Mouse (Mus musculus) heart, adult 2 months (tissue): Measurements from ENCODE around the gene AC140267.1.

ENCODE experiments used
- EP300 ChIP-seq: fragments of 200-500 bp; IDR thresholded peaks from 2 replicates; pipeline ENCODE4 v1.6.1; 2011; ENCODE audit warnings: low read depth, low read length, control low read depth; ENCODE audit not compliant: insufficient read depth
- POLR2A ChIP-seq: fragments of 200-500 bp; IDR thresholded peaks from 2 replicates; pipeline ENCODE4 v1.6.1; 2011; ENCODE audit warnings: mild to moderate bottlenecking, low read depth, low read length, control low read depth; ENCODE audit not compliant: insufficient read depth

DNA sequence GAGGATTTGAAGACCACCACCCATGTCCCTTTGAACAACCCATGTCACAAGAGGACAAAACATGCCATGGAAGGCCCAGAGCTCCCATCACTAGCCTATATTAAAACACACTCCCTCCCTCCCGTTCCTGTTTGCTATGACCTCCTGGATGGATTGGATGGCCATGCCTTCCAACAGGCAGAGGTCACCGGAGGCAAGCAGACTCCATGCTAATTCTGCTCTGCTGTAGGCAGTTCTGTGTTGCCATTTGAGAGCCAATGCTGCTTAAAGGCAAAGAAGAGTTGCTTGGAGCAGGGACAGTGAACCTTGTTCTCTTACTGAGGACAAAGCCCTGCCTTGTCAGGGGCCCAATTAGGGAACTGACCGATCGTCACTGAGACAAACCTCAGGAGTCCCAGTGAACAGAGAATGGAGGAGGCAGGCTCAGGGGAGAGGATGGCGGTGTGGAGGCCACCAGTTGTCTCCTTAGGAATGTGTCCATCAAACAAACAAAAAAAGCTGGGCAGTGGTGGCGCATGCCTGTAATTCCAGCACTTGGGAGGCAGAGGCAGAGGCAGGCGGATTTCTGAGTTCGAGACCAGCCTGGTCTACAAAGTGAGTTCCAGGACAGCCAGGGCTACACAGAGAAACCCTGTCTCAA lies 23.9 kb downstream of the AC140267.1 start:
- TF ChIP-seq EP300 = no peak
- no peak for TF ChIP-seq POLR2A
